Mouse (Mus musculus): Measurements from ENCODE around the gene Gper1. TPM values are rescaled to one million over a fixed set of nuclear protein-coding genes. Genes with fewer than 3 reads are reported as not detected.

Gene Gper1
- 6.5 and 6.8 TPM in 2 replicates for polyA plus RNA-seq (2012; rRNA removed)

DNA sequence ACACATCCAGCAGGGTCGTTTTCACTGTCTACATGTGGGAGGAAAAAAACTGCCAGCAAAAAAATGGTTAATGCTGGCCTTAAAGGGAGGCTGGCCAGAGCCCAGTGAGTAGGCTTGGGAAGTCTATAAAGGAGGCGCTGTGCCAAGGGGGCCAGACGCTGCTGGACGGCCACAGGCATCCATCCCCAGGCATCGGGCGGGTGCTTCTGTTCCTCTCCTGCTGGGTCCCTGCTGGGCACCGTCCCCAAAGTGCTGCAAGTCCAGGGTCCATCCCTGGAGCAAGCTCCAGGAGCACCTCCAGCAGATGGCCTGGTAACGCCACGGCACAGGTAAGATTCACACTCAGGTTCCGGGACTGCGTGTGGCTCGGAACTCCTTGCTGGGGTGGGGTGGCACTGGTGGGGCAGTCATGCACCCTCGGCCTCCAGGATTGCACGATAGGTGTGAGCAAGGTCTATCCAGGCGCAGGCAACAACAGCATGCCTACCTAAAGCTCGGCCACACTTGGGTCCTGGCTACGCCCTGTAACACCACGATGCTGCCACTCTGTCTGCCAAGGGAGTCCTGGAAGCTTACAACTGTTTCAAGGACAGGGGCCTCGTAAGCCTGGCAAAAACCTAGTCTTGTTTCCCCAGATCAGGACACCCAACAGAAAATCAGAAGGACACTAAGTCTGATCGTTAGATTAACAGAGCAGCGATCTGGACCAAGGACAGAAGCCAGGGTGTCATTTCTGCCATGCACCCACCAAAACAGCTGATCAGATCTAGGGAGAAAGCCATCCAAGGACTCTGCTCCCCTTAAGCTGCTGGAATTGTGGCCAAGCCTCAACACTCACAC is at the start of gene Gper1:
Gene Gper1 (plus strand): TSS at position 126 of the 840 bp plus-strand sequence.
- no peak for TF ChIP-seq POLR2A (IDR thresholded peaks at IDR 0.05; ENCODE audit: borderline replicate concordance, extremely low read depth, insufficient read depth, insufficient read length, poor library complexity, severe bottlenecking)
- no peak for TF ChIP-seq CTCF (IDR thresholded peaks at IDR 0.05; ENCODE audit: borderline replicate concordance, extremely low read depth, insufficient read depth, insufficient read length)
- peak; percentile 86 for DNase-seq (ENCODE audit: low read depth)

DNA sequence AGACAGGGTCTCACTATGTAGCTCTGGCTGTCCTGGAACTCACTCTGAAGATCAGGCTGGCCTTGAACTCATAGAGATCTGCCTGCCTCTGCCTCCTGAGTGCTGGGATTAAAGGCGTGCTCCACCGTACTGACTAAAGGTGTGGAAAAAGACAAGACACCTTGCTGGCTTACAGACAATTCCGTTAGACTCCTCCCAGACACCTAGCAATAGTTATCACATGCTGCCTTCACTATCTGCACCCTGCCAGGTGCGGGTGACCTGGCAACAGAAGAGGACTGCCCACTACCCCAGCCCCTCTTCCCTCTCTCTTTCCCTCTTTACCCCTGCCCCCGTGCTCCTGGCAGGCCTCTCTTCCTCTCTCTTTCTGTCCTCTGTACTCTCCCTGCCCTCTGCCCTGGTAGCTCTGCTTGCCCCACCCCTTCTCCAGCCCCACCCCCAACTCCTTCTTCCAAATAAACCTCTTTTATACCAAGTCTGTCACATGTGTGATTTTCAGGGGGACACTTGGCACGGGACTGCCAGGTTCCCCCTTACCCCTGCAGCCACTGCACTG is 49.0 kb upstream of the Gper1 start:
- TF ChIP-seq CTCF (IDR thresholded peaks at IDR 0.05; ENCODE audit: borderline replicate concordance, extremely low read depth, insufficient read depth, insufficient read length) (no peak), POLR2A (IDR thresholded peaks at IDR 0.05; ENCODE audit: borderline replicate concordance, extremely low read depth, insufficient read depth, insufficient read length, poor library complexity, severe bottlenecking) (no peak)
- DNase-seq (ENCODE audit: low read depth), result no peak

DNA sequence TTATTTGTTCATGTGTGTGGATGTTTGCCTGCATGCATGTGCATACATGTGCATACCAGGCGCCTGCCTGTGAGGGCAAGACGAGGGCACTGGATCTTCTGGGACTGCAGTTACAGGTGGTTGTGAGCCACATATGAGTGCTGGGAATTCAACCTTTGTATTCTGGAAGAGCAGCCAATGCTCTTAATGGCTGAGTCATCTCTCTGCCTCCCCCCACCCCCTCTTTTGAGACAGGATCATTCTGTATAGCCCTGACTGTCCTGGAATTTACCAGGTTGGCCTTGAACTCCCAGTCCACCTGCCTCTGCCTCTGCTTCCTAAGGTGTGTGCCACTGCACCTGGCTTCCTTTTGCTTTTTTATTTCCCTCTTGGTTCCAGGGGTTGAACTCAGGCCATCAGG is 48.1 kb upstream of the Gper1 start:
- TF ChIP-seq POLR2A (IDR thresholded peaks at IDR 0.05; ENCODE audit: borderline replicate concordance, extremely low read depth, insufficient read depth, insufficient read length, poor library complexity, severe bottlenecking), result no peak
- TF ChIP-seq CTCF (IDR thresholded peaks at IDR 0.05; ENCODE audit: borderline replicate concordance, extremely low read depth, insufficient read depth, insufficient read length), result no peak
- DNase-seq (ENCODE audit: low read depth), result no peak

DNA sequence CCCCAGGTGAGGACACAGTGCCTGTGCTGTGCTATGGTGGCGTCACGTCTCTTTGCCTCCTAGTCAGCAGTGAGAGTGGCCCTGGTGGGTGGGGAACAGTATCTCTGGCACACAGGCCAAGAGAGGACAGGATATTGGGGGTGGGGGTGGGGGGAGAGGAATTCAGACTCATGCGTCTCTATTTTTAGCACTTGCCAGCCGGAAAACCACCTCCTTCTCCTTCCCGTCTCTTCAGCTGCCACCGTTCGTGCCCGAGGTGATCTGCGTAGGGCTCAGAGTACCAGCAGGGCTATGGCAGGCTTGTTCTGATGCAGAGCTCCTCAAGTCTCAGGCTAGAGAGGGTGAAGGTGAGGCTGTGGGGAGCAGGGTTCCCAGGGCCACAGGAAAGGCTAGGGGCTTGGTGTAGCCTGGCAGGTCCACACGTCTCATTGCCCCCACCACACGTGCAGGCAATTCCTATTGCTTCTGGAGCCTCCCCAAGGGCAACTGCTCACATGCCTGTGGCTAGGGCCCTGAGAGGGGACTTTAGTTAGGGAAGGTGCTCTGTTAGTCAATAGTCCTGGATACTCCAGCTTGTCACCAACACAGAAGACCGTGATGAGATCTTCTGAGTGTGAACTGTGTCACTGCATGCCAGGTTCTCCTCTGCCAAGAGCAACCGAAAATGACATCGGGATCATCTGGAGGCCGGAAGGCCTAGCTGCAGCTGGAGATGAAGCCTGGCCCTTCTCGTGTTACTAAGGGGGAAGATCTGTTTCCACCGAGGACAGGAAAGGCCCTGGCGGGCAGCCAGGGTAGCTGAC is 45.3 kb upstream of the Gper1 start, which contains the start of gene Gpr146:
Gene Gpr146 (plus strand): TSS at position 230 of the 803 bp plus-strand sequence.
- DNase-seq (ENCODE audit: low read depth), result no peak
- TF ChIP-seq CTCF (IDR thresholded peaks at IDR 0.05; ENCODE audit: borderline replicate concordance, extremely low read depth, insufficient read depth, insufficient read length) (no peak), POLR2A (IDR thresholded peaks at IDR 0.05; ENCODE audit: borderline replicate concordance, extremely low read depth, insufficient read depth, insufficient read length, poor library complexity, severe bottlenecking) (no peak)

DNA sequence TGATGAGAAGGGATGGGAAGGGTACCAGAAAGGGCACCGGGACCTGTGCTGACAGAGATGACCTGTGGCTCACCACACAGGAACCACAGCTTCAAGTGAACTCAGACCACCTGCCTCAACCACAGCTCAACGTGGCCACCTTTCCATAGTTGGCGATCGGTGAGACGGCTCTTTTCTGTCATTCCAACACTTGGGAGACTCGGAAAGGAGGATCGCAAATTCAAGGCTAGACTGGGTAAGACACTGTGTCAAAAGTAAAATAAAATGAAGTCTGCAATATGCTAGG is 44.7 kb upstream of the Gper1 start:
- TF ChIP-seq CTCF (IDR thresholded peaks at IDR 0.05; ENCODE audit: borderline replicate concordance, extremely low read depth, insufficient read depth, insufficient read length) (no peak), POLR2A (IDR thresholded peaks at IDR 0.05; ENCODE audit: borderline replicate concordance, extremely low read depth, insufficient read depth, insufficient read length, poor library complexity, severe bottlenecking) (no peak)
- no peak for DNase-seq (ENCODE audit: low read depth)

DNA sequence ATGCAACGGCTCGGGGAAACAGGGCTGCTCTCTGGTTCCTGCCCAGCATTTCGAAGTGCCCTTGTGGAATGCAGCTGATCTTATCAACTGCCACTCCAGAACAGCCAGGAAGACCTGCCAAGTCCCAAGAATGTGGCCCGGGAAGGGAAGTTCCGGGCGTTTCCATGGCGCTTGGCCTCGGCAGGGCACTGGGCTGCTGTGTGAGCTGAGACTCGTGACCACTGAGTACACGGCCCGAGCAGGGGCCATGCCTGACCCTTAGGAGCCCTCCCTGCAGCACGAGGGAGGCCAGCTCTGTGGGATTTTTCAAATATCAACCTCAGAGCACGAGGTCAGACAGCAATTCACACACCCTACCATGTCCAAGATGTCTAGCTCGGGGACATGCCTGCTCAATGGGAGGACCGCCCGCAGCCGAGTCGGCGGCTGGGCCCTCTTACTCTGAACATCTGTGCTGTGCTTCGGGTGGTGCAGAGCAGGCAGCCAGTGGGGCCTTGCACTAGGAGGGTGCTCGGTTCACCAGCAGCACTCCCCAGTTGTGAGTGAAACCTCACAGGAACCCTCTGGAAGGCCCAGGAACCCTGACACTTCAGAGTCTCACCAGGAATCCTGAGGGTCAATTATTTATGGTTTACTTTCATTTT is 43.8 kb upstream of the Gper1 start:
- peak; percentile 65 for DNase-seq (ENCODE audit: low read depth)
- TF ChIP-seq POLR2A (IDR thresholded peaks at IDR 0.05; ENCODE audit: borderline replicate concordance, extremely low read depth, insufficient read depth, insufficient read length, poor library complexity, severe bottlenecking), result no peak
- no peak for TF ChIP-seq CTCF (IDR thresholded peaks at IDR 0.05; ENCODE audit: borderline replicate concordance, extremely low read depth, insufficient read depth, insufficient read length)

DNA sequence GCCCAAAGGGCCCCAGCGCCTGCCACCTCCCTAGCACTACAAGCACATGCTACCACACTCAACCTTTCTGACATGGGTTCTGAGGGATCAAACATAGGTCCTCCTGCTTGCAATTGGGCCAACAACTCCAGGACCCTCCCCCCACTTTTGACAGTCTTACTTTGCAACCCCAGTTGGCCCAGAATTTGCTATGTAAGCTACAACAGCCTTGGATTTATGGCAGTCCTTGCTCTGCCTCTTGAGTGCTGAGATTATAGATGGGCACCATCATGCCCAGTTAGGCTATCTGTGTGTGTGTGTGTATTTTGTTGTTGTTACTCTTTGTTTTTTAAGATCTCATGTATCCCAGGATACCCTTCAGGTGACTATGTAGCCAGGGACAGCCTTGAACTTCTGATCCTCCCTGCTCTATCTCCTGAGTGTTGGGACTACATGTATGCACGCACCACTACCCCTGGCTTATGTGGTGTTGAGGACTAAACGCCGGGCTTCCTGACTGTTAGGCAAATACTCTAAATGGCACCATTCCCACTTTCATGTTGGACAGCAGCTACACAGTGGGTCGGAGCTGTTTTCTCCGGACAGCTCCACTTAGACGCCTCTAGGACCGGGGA is 43.1 kb upstream of the Gper1 start:
- DNase-seq (ENCODE audit: low read depth), result no peak

DNA sequence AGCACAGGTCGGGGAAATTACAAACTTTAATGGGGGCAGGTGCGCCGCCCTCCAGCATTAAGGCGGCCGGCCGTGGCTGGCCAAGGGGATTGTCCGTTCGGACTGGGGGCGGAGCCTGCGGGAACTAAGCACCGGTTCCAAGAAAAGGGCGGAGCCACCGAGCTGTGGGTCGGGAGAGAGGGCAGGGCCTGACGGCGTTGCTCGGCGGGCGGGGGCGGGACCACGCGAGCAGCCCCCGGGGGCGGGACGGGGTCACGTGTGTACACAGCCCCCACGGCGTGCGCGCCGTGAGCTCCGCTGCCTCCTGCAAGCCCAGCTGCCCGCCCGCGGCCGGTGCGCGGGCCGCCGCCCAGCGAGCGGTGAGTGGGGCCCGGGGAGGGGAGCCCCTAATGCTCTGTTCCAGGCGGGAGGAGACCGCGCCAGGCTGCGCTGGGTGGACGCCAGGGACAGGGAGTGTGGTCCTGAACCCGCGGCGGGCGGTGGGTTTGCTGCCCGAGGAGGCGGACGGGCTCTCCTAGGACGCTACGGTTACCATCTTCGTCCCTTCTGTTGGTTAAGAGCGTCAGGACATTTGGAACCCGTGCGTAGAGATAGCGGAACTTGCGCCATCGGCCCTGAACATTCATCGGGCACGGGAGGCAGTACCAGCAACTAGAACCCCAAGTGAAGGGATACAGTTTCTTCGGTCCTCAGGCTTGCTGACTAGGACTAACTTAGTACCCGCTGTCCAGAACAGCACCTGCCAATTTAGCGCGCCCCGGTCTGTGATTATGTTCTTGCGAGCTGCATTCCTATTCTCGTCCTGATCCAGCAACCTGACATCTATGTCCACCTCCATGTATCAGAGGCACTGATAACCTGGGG is 42.3 kb upstream of the Gper1 start:
- TF ChIP-seq POLR2A (IDR thresholded peaks at IDR 0.05; ENCODE audit: borderline replicate concordance, extremely low read depth, insufficient read depth, insufficient read length, poor library complexity, severe bottlenecking), result no peak
- peak; percentile 91 for DNase-seq (ENCODE audit: low read depth)

More for the DNA sequence above, 43.1 kb upstream of the Gper1 start:
- no peak for TF ChIP-seq CTCF (IDR thresholded peaks at IDR 0.05; ENCODE audit: borderline replicate concordance, extremely low read depth, insufficient read depth, insufficient read length)
- TF ChIP-seq POLR2A (IDR thresholded peaks at IDR 0.05; ENCODE audit: borderline replicate concordance, extremely low read depth, insufficient read depth, insufficient read length, poor library complexity, severe bottlenecking), result no peak

DNA sequence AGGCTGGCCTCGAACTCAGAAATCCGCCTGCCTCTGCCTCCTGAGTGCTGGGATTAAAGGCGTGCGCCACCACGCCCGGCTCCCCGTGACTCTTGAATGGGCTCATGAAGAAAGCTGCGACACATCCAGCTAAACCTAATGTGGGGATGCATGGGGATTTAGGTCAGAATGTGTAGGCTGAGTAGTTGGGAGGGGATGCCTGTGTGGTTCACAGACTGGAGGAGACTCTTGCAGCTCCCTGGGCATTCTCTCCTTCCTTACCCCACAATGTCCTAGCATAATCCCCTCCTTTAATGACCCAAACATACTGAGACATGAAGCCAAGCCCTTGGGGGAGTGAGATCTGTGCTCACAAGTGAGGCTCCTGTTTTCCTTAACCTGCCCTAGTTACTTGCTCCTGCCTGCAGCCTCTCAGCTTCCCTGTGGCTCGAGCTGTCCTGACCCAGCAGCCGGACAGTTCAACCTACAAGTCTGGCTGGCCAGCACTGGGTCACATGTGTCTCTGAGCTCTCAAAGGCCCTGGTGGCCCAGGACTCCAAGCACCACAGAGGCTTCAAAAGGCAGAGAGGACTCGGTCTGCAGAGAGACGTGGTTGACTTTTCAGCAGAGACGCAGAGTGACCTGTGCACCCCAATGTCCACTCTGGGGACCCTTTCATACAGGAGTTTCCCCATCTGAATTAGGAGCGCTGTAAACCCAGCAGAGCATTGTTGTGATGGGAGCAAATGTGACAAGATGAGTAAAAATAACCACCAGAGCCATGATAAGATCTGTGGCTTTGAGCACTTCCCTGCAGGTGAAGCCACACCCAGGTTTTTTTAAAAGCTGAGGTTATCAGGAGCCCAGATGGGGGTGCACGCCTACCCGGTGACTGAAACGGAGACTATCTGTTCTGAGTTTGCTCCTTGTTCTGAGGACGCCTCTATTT is 41.1 kb upstream of the Gper1 start:
- no peak for TF ChIP-seq CTCF (IDR thresholded peaks at IDR 0.05; ENCODE audit: borderline replicate concordance, extremely low read depth, insufficient read depth, insufficient read length)
- TF ChIP-seq POLR2A (IDR thresholded peaks at IDR 0.05; ENCODE audit: borderline replicate concordance, extremely low read depth, insufficient read depth, insufficient read length, poor library complexity, severe bottlenecking), result no peak
- DNase-seq (ENCODE audit: low read depth), result no peak
